Comparison of ENCODE assay signal across 9 mouse cellular contexts in the genomic region with DNA sequence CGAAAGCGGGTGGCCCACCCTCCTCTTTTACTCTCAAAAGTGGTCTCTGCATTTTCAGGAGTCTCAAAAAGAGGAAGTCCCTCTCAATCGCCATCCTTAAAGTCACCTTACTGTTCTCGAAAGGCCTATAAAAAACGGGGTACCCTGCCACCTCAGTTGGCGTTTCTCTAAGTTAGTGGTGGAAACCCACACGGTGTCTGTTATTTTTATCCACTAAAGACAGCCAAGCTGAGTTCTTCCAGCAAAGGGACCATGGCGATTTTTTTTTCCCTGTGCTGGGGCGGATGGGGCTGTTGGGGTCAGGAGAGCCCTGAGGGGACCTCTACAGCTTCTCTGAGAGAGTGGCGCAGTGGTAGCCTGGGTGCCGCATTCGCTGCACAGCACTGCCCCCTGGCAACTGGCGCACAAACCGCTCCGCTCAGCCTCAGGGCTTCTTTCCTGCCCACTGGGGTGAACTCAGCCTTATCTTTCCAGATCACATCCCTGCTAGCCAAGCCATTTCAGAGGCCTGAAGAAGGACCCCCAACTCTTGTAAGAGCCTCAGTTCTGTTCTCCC. TPM values are rescaled to one million over a fixed set of nuclear protein-coding genes. Genes with fewer than 3 reads are reported as not detected.
A peak's percentile ranks its signal among the peaks of the same experiment; 100 is the strongest.
DNase-seq lines count a peak whose midpoint lies in the region; ATAC-seq lines count a peak whose summit lies in the region.
"Had no signal": no experiment of that assay in that cellular context is flagged by ENCODE, and none has a peak within 500 bp of the region (broad histone marks: within the 10 kb centered on the region; RNA-seq: fewer than 3 reads in every experiment).

No protein-coding gene starts in this region.

- H3K4me3 ChIP-seq in forebrain, embryonic 11.5 days (ENCODE audit: low read depth, low read length), result no peak overlapping the region
- no peak overlapping the region for H3K4me3 ChIP-seq in neural tube, embryonic 14.5 days (ENCODE audit: low read depth, low read length)

- peaks cover 3% of the 10 kb centered on the region; the same call in 1 of the 2 replicates for H3K4me1 ChIP-seq in forebrain, embryonic 11.5 days (replicated peaks; ENCODE audit: control insufficient read depth, insufficient read depth, low read length)
- H3K4me1 ChIP-seq in neural tube, embryonic 14.5 days (ENCODE audit: control insufficient read depth, insufficient read depth, low read length), result no peaks in the 10 kb centered on the region

- intact Hi-C loops in heart, postnatal 25 days (cut with DNase I), result loop anchor here (1.0 to 5.0 kb wide), 2 partner anchors 285 to 389 kb away; no protein-coding TSS in a partner anchor
- intact Hi-C loops in left cerebral cortex, postnatal 4 days (cut with DNase I), result loop anchor here (5.0 kb wide), 2 partner anchors 284 to 389 kb away; no protein-coding TSS in a partner anchor

- H3K9me3 ChIP-seq in forebrain, embryonic 11.5 days (ENCODE audit: control insufficient read depth, low read length), result no peaks in the 10 kb centered on the region; the same call in 1 of the 2 replicates
- H3K9me3 ChIP-seq in neural tube, embryonic 14.5 days (ENCODE audit: control insufficient read depth, low read length), result no peaks in the 10 kb centered on the region

- no peak overlapping the region for H3K27ac ChIP-seq in forebrain, embryonic 11.5 days (ENCODE audit: low read depth, low read length)
- H3K27ac ChIP-seq in neural tube, embryonic 14.5 days (ENCODE audit: low read depth, low read length), result no peak overlapping the region

- DNase-seq in heart, adult 8-10 months (ENCODE audit: low spot score), result peak; percentile 21
- no peak for DNase-seq in heart, postnatal 25 days (ENCODE audit: low spot score)
- DNase-seq in ZHBTc4 (ENCODE audit: low read depth, low spot score), result peak; percentile 39
- peak; percentile 86 for DNase-seq in forebrain, embryonic 11.5 days (ENCODE audit: low spot score)
- peak; percentile 33 for DNase-seq in kidney, adult 11 months
- peak; percentile 72 for DNase-seq in left cerebral cortex, postnatal 4 days

- peak; percentile 86 for ATAC-seq in forebrain, embryonic 11.5 days (replicated peaks; ENCODE audit: low FRiP score)
- ATAC-seq in neural tube, embryonic 14.5 days (ENCODE audit: low read depth), result peak; percentile 74; the same call in 1 of the 2 replicates
- ATAC-seq in monocyte, adult 5-6 weeks (replicated peaks; ENCODE audit: insufficient number of reproducible peaks, low FRiP score, low TSS enrichment, poor library complexity, severe bottlenecking), result no peak

- no peaks in the 10 kb centered on the region for H3K36me3 ChIP-seq in forebrain, embryonic 11.5 days (ENCODE audit: control insufficient read depth, insufficient read depth, low read length)
- no peaks in the 10 kb centered on the region for H3K36me3 ChIP-seq in neural tube, embryonic 14.5 days (ENCODE audit: control insufficient read depth, insufficient read depth, low read length)

- WGBS in forebrain, embryonic 11.5 days, result 2% methylated on average over 15 of the region's 15 CpGs
- WGBS in neural tube, embryonic 14.5 days, result 2% methylated on average over 15 of the region's 15 CpGs

- H3K4me2 ChIP-seq in forebrain, embryonic 11.5 days (ENCODE audit: low read depth, low read length, severe bottlenecking), result peak overlapping the region; percentile 22; the same call in 1 of the 2 replicates
- no peak overlapping the region for H3K4me2 ChIP-seq in neural tube, embryonic 14.5 days (ENCODE audit: low read depth, low read length)

- H3K9ac ChIP-seq in forebrain, embryonic 11.5 days (ENCODE audit: low read length), result no peak overlapping the region
- H3K9ac ChIP-seq in neural tube, embryonic 14.5 days (replicated peaks; ENCODE audit: low read depth, low read length), result no peak overlapping the region

- H3K27me3 ChIP-seq in forebrain, embryonic 11.5 days (ENCODE audit: control insufficient read depth, insufficient read depth, low read length), result peaks cover 57% of the 10 kb centered on the region
- peaks cover 55% of the 10 kb centered on the region for H3K27me3 ChIP-seq in neural tube, embryonic 14.5 days (ENCODE audit: control insufficient read depth, insufficient read depth, low read length)

RNA-seq across cellular contexts. Expression of gene Kcnk18, which starts 22.8 kb away (rescaled TPM):
- total RNA-seq in heart, adult 8-10 months (2022), result not detected
- total RNA-seq in heart, postnatal 25 days (2021), result not detected
- polyA plus RNA-seq in forebrain, embryonic 11.5 days (2014; fragmentation: Nextera tagmentation; extraction: Ambion mirVana), result not detected in 2 replicates
- not detected for total RNA-seq in left cerebral cortex, postnatal 4 days (2021)
- 0.22 TPM in 1 of 2 replicates, not detected in the other for polyA plus RNA-seq in neural tube, embryonic 14.5 days (2014; fragmentation: Nextera tagmentation; extraction: Ambion mirVana)
- not detected in 3 replicates for total RNA-seq in monocyte, adult 5-6 weeks (2017)
- total RNA-seq: left cerebral cortex, adult 8-10 months had no signal

RNA-seq across cellular contexts. Expression of gene Vax1, which starts 26.3 kb away (rescaled TPM):
- total RNA-seq in heart, adult 8-10 months (2022), result not detected
- not detected for total RNA-seq in heart, postnatal 25 days (2021)
- 5.8 and 6.0 TPM in 2 replicates for polyA plus RNA-seq in forebrain, embryonic 11.5 days (2014; fragmentation: Nextera tagmentation; extraction: Ambion mirVana)
- total RNA-seq in left cerebral cortex, postnatal 4 days (2021), result 1 to 10 TPM; 2.4 to 3.2 TPM
- polyA plus RNA-seq in neural tube, embryonic 14.5 days (2014; fragmentation: Nextera tagmentation; extraction: Ambion mirVana), result not detected in 2 replicates
- total RNA-seq in monocyte, adult 5-6 weeks (2017), result not detected in 3 replicates
